17 mouse cellular contexts compared by ENCODE assay signal in genomic region chr3:127208871-127209270, GRCm38 (mm10).
"Had no signal": no experiment of that assay in that cellular context is flagged by ENCODE, and none has a peak within 500 bp of the region (broad histone marks: within the 10 kb centered on the region; RNA-seq: fewer than 3 reads in every experiment).

No protein-coding gene starts in this region.

- DNase-seq: gastrocnemius, postnatal 14 days; gastrocnemius, postnatal 36 days; heart, adult 11 months; heart, adult 2 months; heart, postnatal 14 days; heart, postnatal 36 days; kidney, adult 11 months; kidney, adult 2 months; kidney, adult 9 months; kidney, postnatal 14 days; kidney, postnatal 36 days; layer of hippocampus, adult 9-11 months; layer of hippocampus, postnatal 36 days; left cerebral cortex, postnatal 4 days had no signal

- ATAC-seq: hindbrain, postnatal 0 days; intestine, embryonic 16.5 days; liver, embryonic 12.5 days had no signal
